Mouse (Mus musculus) liver, adult 2 months (tissue): Measurements from ENCODE around the gene Olfr2.

Experiments
- CTCF ChIP-seq: fragments of 200-500 bp; IDR thresholded peaks from 2 replicates; pipeline ENCODE4 v1.5.1; 2011; ENCODE audit warnings: low read depth, low read length, control low read depth
- POLR2A ChIP-seq: fragments of 200-500 bp; IDR thresholded peaks from 2 replicates; pipeline ENCODE4 v1.6.1; 2011; ENCODE audit warnings: low read length, control low read depth; ENCODE audit not compliant: insufficient read depth; ENCODE audit errors: extremely low read depth

DNA sequence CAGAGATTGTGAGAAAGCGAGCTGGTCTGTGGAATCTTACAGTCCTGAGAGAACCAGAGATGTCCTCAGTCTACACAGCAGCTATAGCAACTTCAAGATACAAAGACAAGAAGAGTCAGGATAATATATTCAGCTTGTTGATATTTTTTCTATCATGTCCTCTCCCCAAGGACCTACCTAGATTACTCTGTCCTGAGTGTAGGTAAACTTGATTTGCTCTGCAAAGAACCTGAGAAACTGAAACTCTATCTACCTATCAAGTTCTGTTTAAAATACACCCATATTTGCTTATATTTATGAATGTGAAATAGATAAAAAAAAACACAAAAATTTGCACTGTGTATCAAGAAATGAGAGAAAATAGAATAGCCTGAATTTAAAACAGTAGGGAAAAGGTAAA, 30.5 kb downstream of the Olfr2 start, which contains the start of gene Olfr711:
- no peak for TF ChIP-seq CTCF
- TF ChIP-seq POLR2A, result no peak
